Mouse (Mus musculus): ENCODE measurements around the gene Lgalsl. TPM values are rescaled to one million over a fixed set of nuclear protein-coding genes. Genes with fewer than 3 reads are reported as not detected.

Lgalsl gene
- polyA plus RNA-seq, 1 experiment = 0.03 TPM

GRCm38 (mm10) chr11:20780312-20780711 is 50.5 kb downstream of the Lgalsl start:
- H3K36me3 ChIP-seq (ENCODE audit: control insufficient read depth) = no peaks in the 10 kb centered on the region
- H3K4me3 ChIP-seq (replicated peaks) = no peak overlapping the region
- H3K4me1 ChIP-seq (ENCODE audit: control insufficient read depth) = peaks cover 6% of the 10 kb centered on the region
- no peaks in the 10 kb centered on the region for H3K27me3 ChIP-seq (ENCODE audit: control insufficient read depth)
- TF ChIP-seq TAL1 (IDR thresholded peaks at IDR 0.05; ENCODE audit: low read length) (no peak), GATA1 (IDR thresholded peaks at IDR 0.05; ENCODE audit: low read length) (no peak)
- H3K9me3 ChIP-seq (ENCODE audit: control insufficient read depth, low read length) = peaks cover 13% of the 10 kb centered on the region

- H3K4me3 ChIP-seq (replicated peaks) = no peak overlapping the region
Measured at GRCm38 (mm10) chr11:20778861-20779563, 51.8 kb downstream of the Lgalsl start.

GRCm38 (mm10) chr11:20778298-20778697 is 52.6 kb downstream of the Lgalsl start:
- H3K4me1 ChIP-seq (ENCODE audit: control insufficient read depth) = peaks cover 6% of the 10 kb centered on the region
- no peaks in the 10 kb centered on the region for H3K27me3 ChIP-seq (ENCODE audit: control insufficient read depth)
- H3K4me3 ChIP-seq (replicated peaks) = no peak overlapping the region
- TF ChIP-seq TAL1 (IDR thresholded peaks at IDR 0.05; ENCODE audit: low read length) (no peak), GATA1 (IDR thresholded peaks at IDR 0.05; ENCODE audit: low read length) (no peak)
- no peaks in the 10 kb centered on the region for H3K9me3 ChIP-seq (ENCODE audit: control insufficient read depth, low read length)
- no peaks in the 10 kb centered on the region for H3K36me3 ChIP-seq (ENCODE audit: control insufficient read depth)

More at GRCm38 (mm10) chr11:20778861-20779563, 51.8 kb downstream of the Lgalsl start:
- Histone ChIP-seq H3K36me3 (ENCODE audit: control insufficient read depth) (no peaks in the 10 kb centered on the region), H3K9me3 (ENCODE audit: control insufficient read depth, low read length) (peaks cover 1% of the 10 kb centered on the region; the same call in 1 of the 2 replicates), H3K27me3 (ENCODE audit: control insufficient read depth) (no peaks in the 10 kb centered on the region), H3K4me1 (ENCODE audit: control insufficient read depth) (peaks cover 6% of the 10 kb centered on the region)
- TF ChIP-seq TAL1 (IDR thresholded peaks at IDR 0.05; ENCODE audit: low read length) = no peak
- TF ChIP-seq GATA1 (IDR thresholded peaks at IDR 0.05; ENCODE audit: low read length) = no peak

- no peaks in the 10 kb centered on the region for H3K27me3 ChIP-seq (ENCODE audit: control insufficient read depth)
- no peaks in the 10 kb centered on the region for H3K36me3 ChIP-seq (ENCODE audit: control insufficient read depth)
- H3K4me1 ChIP-seq (ENCODE audit: control insufficient read depth) = peaks cover 6% of the 10 kb centered on the region
- H3K4me3 ChIP-seq (replicated peaks) = no peak overlapping the region
- TF ChIP-seq GATA1 (IDR thresholded peaks at IDR 0.05; ENCODE audit: low read length) (no peak), TAL1 (IDR thresholded peaks at IDR 0.05; ENCODE audit: low read length) (no peak)
- peaks cover 3% of the 10 kb centered on the region for H3K9me3 ChIP-seq (ENCODE audit: control insufficient read depth, low read length)
Measured at GRCm38 (mm10) chr11:20776668-20777067, 54.2 kb downstream of the Lgalsl start.

Other genes starting within 250 kb of the Lgalsl start
- 0.98 and 1.3 TPM in 2 replicates for gene Aftph, start 89.5 kb downstream of the Lgalsl start, polyA plus RNA-seq (2012)